Mouse (Mus musculus) ovary, adult 2 months (tissue): ENCODE results near the gene Zfp367. TPM values are rescaled to one million over a fixed set of nuclear protein-coding genes. Genes with fewer than 3 reads are reported as not detected.

ENCODE experiments used
- polyA plus RNA-seq: library from polyadenylated mRNA; depleted of rRNA; stranded (reverse); fragments of >200 nt; gene quantifications from 2 replicates; pipeline ENCODE4 v1.2.3, GENCODE M21; 2012; rRNA removed

The Zfp367 gene
- 6.5 and 9.3 TPM in 2 replicates for polyA plus RNA-seq

DNA sequence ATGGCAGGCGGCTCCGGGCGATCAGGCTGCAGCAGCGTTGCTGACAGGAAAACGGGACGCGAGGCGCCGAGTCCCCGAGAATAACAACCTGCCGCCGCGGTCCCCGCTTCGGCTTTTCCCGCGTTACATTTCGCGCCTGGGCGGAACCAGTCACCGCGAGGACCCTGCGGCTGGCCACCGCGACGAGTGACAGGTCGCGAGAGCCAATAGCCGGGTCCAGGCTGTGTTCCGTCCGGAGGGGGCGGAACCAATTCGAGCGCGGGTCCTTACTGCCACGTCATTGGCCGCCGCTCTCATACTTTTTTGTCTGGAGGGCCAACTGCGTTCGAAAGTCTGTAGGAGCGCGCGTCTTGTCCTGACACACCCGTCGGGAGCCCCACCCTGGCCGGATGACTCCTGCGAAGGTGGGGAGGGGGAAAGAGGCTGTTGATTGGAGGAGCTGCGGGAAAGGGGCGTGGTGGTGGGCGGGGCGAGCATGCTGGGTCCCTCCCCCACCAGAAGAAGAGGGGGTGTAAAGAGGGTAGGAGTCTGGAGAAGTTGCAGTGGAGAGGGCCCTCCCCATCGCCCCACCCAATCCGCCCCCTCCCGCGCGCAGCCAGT lies at the start of gene Zfp367:
Gene Zfp367, minus strand, starts transcription at position 120 of the 600 bp plus-strand sequence.

DNA sequence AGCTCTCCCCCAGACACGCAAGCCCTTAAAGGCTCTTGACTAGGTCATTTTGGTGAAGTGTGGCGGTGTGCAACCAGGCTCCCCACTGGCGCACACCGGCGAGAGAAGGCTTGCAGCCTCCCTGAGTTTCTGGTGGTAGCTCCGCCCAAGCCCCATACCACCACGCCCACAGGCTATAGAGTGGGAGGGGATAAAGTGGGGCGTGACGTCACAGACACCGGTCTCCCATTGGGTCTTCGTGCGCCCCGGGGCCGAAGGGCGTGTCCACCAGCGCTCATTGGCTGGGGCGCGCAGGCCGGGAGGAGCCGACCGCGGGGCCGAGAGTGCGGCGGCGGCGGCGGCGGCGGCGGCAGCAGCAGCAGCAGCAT lies 8.5 kb upstream of the Zfp367 start, which contains the start of gene Habp4:
Gene Habp4, plus strand, starts transcription at position 277 of the 368 bp plus-strand sequence.

DNA sequence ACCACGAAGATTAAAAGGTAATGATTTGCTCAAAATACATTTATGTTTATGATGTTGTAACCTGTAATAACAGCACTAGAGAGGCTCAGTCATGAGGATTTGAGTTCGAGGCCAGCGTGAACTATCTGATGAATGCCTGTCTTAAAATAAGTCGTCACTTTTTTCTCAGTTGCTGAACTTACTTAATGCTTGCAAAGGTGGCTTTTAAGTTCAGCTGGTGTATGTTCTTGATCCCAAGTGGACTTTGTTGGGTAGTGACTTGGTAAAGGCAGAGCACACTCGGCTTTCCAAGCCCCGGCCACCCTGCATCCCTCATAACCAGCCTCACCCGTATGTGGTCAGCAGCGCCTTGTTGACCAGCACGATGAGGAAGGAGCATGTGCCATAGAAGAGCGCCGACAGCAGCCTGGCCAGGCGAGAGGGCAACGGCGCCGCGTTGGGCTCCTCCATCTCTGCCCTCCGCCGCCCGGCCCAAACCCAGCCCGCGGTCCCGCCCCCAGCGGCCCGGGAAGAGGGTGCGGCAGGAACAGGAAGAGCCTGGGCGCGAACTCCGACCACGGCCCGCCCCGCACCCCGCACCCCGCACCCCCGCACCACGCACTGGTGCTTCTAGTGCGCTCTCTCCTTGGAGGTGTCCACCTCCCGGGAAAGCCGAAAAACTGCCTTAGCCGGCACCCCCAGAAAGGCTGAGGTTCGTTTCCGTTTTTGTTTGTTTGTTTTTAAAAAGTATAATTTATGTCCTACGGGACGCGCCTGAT lies 24.0 kb downstream of the Zfp367 start, which contains the start of gene Slc35d2:
Gene Slc35d2, minus strand, starts transcription at position 511 of the 758 bp plus-strand sequence.

DNA sequence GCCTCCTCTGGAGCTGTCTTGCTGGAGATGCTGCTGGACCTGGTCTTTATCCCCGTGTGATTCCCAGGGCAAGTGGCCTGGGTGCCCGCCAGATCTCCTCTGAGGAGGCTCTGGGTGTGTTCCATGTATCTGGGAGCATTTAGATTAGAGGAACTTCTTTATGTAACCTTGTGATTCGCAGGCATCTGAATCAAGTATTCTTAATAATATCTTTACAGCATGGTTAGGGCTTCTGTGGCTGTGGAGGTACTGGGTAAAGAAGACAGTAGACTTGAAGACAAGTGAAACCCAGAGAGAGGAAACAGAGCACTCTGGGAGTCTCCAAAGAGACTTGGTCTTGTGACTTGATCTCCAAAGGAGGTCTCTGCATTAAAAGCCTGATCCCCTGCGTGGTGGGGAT lies 63.9 kb downstream of the Zfp367 start, which contains the start of gene Hsd17b3:
Gene Hsd17b3, minus strand, starts transcription at position 101 of the 400 bp plus-strand sequence.

Other genes with a start within 250 kb of the Zfp367 start
- gene Hsd17b3, start 64.0 kb downstream of the Zfp367 start, polyA plus RNA-seq = 0.15 TPM in 1 of 2 replicates, not detected in the other
- gene Slc35d2, start 23.8 kb downstream of the Zfp367 start, polyA plus RNA-seq = 3.8 and 6.2 TPM in 2 replicates
- 21.8 and 27.5 TPM in 2 replicates for gene Habp4, start 8.6 kb upstream of the Zfp367 start, polyA plus RNA-seq
- 3.6 and 4.3 TPM in 2 replicates for gene Cdc14b, start 122.1 kb upstream of the Zfp367 start, polyA plus RNA-seq
- 10.1 and 12.8 TPM in 2 replicates for gene Aaed1, start 159.5 kb upstream of the Zfp367 start, polyA plus RNA-seq
- 240 and 318 TPM in 2 replicates for gene Ctsl, start 217.7 kb upstream of the Zfp367 start, polyA plus RNA-seq